Mouse (Mus musculus) testis, postnatal 14 days (tissue): ENCODE results near the gene Cxcl2.

Source experiments
- DNase-seq: peaks from one replicate; pipeline ENCODE4 v3.0.0; 2021; ENCODE audit warnings: low spot score

Cxcl2 gene

DNA sequence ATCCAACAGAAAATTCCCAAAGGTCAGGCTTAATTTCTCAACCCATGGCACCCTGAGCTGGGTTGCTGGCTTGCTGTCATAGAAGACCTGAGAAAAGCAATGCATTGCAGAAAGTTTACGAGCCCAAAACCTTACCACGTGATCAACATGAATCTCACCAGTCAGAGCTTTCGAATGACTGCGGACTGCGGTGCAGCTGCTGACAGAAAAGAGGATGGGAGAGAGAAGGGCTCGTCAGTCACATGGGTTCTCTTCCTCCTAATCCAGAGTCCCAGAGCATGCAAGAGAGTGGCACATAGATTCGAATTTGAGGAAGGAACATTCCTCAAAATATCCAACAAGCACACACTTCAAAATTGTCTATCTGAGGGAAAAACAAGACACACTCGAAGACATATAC, 9.4 kb upstream of the Cxcl2 start:
- DNase-seq: no peak

DNA sequence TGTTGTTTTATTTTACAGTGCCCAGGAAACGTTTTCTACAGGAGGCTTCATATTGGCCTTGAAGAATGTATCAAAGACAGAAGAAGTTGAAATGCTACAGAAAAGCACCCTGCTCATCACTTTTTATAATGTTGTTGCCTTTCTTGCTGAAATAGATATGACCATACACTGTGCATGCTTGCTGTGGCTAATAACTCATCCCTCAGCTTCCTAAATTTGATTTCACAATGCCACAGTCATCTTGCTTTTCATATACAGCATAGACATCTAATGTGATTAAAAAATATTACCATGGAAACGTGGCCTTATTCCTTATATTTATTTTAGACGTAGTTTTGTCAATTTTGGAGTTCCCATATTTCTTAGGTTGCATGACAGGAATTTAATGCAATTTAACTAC, 6.2 kb upstream of the Cxcl2 start:
- DNase-seq: no peak

DNA sequence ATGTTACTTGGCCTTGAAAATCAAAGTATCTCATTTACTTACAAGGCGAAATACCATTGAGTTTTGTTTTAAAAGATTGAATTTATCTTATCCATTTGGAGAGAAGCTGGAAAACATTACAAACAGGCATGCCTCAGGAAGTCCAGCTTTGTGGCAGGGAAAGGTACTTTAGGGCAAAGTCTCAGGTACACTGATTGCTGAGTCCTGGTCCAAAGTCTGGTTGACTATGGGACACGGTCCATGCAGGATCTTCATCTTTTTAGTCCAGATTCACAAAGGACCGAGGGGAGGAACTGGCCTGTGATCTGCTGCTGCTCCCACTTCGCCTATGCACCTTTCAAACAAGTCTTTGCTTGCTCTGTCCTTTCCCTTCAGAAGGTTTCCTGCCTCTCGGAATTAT, 4.4 kb upstream of the Cxcl2 start:
- DNase-seq: no peak

DNA sequence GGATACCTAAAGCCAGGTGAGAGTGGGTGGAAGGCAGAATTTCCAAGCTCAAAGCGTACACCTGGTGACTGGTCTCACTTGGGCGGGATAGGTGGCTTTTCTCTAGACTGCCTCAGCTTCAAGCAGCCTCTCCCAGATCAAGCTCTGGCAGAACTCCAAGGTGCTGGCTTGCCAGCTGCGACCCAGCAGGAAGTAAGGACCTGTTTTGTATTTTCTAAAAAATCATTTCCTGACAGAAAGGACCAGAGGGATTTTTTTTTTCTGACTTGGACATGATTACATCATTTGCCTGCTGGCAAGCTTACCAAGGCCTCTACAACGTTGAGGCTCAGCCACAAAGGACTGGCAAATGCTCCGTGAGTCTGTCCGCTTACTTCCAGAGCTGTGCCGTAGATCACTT, 3.5 kb upstream of the Cxcl2 start:
- DNase-seq: peak; percentile 35

DNA sequence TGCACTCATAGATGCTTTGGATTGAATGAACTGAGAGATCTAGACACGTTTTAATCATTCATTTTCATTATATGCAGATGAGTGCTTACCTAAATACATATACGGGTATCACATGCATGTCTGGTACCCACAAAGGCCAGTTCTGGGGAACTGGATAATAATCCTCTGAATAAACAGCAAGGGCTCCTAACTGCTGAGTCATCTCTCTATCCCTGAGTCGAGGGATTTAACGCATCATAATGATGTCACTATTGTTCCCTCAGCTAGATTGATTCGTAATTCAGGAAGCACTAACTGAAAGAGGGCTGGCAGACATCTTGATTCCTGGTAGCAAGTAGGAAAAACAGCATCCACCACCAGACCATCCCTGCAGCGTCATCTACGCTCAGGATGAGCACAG, 3.0 kb upstream of the Cxcl2 start:
- DNase-seq: no peak

DNA sequence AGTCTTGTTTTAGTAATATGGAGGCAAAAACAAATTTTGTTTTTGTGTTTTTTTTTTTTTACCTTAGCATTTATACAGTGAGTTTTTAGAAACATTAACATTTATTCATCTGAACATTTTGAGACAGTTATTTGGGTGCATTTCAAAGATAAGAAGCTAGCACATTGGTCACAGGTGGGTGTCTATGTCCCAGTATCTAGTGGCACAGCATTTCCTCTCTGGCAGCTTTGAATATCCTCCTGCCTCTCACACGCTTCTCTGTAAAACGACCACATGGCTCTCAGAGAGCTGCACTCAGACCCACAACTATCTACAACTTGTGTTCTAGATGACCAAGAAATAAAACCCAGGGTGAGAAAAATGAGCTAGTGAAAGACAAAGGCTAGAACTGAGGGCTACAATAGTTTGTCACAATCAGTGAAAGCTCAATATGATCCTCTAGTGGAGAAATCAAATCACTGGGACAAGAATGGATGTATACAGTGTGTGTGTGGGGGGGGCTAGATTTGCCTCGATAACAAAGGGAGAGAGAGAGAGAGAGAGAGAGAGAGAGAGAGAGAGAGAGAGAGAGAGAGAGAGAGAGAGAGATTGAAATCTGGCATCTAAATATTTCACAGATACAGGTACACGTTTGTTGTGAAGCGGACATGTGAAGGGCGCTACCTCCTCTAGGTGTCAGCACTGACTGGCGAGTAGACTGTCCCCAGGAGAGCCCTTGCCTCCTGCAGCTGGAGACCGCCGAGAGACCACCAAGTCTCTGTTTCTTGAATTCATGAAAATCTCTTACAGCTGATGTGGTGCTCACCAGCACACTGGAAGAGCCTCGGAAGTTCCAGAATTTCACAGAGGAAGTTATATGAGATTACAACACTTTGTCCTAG, 1.1 kb upstream of the Cxcl2 start:
- no peak for DNase-seq

DNA sequence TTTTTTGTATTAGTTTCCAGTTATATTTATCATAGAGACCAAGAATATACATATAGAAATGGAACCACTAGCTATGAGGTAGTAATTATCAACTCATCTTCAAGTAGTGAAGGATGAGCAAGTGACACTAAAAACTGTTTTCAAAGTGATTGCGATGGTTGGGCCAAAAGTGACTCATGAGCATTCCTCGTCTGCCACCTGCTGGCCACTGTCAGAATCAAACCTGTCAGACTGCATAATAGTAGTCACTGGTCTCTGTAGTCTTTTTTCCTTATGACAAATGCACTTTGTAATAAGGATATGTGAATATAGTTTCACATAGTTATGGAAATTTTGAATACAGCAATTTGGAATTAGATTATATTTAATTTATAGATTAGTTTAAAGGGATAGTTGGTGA, 5.3 kb downstream of the Cxcl2 start:
- DNase-seq: no peak

DNA sequence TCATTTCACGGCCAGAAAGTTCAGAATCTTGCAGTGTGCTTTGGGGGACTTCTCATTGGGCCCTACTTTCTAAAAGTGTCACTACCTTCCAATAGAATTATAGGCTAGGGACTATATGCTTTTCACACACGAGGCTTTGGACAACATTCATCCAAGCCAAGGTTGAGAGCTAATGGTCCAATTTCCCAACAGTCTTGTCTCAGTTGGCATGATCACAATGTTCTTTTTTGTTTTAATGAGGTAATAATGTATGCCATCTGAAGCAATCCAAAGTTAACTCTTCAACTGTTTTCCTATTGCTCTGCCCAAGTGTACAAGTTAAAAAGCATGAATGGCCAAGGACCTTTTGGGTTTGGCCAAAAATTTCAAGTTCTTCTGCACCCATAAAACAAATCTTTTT, 15.8 kb downstream of the Cxcl2 start:
- DNase-seq: no peak

DNA sequence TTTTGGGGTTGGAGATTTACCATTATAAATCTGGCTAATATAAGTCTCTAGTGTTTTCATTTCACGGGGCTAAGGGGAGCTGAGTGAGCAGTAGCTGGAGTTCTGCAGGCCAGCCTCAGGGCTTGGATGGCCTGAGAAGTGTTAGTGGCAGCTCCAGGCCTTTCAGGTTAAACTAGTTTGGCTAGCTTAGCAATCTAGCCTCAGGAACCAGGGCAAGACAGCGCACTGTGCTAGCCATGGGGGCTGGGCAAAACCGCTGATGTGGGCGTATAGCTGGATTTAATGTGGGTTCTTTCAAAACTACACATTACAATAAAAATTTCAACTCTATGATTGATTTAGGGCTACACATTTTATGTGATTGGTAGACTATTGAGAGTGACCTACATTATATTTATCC, 19.3 kb downstream of the Cxcl2 start:
- no peak for DNase-seq

DNA sequence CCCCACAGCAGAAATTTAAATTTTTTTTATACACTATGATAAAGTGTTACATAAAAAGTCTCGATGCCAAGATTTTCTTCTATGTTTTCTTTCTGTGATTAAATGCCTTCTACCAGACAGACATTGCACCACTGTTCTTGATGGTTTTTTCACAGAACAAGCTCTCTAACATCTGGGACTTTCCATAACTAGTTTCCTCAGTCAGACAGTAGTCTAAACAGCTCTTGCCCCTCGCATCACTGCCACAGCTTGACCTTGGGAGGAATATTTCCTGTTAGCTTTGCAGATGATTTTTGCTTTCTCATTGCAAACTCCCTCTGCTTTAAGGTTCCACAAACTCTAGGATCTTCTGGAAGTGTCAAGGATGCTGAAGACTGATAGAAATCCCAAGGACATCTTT, 26.9 kb downstream of the Cxcl2 start:
- no peak for DNase-seq

DNA sequence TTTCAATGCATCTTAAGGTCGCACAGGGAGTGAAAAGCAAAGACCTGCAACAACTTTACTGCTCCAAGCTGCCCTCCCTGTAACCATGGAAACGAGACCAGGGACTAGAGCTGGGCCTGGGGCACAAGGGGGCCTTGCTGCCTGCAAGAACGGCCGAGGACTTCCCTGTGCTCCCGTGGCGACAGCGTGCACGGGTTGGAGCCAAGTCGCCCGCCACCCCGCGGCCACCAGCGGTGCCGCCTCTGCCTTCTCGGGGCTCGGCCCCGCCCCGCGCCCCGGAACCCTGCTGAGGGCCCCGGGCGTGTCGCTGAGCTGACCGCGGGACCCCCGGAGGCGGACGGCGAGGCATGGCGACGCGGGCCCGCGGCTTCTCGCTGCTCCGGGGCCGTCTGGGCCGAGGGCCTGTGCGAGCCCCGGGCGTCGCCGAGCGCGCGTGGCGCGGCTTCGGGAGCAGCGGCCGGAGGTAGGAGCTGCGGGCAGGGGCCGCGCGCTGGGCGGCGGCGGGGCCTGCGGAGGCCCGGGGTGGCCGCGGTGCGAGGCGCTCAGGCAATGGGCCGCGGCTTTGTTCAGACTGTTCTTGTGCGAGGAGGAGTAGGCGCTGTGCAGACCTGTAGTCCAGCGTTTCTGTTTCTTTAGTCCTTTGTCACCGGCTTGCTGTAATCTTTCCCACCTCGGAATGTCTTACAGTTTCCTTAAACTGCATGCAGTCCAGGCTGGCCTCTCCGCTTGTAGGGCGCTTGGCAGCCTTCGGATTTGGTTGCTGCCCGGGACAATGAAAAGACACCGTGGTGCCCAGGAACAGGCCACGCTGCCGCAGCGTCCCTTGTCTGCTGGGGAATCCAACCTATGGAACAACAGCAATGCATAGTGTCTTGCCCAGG, 27.5 kb downstream of the Cxcl2 start, which contains the start of gene Mthfd2l:
Mthfd2l (plus strand) TSS at position 147 of the 881 bp plus-strand sequence.
- peak; percentile 78 for DNase-seq

DNA sequence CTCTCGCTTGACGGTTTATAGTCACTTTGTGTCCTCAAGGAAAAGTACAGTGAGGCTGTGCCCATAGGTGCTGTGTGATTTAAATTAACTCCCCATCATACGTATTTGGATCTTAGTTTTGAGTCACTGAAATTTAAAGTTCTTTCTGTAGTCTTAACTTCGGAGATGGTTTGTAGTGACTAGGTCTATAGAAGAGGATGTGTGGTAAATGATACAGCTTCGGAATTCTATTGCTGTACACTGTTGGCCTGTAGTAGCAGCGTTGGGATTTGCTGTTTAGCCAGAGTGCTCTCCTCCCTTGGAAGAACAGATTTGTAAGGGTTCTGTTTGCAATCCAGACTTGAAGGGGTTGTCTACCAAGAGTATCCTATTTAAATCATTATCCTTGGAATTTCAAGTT, 28.2 kb downstream of the Cxcl2 start:
- no peak for DNase-seq

DNA sequence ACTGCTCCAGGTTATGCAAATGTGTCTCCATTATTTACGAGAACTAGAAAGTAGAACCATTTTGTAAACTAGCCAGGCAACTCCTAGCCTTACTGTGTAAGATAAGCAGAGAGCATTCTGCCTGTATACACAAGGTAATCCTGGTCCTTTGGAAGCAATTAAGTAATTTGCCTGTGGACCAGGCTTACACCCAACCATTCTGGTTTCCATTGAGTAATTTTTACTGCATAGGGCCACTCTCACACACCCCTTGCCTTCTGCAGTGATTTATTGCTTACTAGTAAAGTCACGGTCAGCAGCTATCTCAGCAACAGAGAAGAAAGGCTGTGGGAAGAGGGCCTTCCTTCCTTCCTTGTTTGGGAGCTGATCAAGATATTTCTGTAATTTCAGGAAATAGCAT, 33.0 kb downstream of the Cxcl2 start:
- DNase-seq: no peak

DNA sequence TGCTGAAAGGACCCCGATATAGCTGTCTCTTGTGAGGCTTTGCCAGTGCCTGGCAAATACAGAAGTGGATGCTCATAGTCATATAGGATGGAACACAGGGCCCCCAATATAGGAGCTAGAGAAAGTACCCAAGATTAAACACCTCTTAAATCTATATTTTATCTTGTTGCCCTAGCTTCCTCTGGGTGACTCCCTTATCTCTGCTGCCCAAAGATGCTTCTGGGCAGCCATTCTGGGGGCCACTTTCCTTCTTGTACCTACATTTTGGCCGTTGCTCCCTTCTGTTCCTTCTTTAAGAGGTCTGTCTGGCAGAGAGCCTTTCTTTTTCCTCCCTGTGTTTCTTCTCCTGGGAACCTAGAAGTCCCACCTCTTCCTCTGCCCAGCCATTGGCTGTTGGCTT, 41.8 kb downstream of the Cxcl2 start:
- DNase-seq: no peak

DNA sequence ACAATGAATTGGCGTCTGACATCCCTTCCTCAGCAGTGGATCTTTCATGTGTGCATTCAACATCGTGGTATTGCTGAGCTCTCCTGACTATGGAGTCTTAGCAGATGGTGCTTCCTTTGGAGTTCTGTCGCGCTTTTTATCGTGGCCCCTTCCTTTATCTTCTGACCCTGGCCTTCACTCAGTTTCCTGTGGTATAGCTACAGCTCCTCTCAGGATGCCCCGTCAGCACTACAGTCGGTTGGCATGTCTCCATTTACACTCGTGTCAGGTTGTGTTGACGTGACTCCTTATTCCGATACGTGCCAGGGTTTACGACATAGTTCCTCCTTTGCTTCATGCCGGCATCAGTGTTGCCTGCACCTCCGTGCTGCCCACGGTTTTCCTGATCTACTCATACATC, 45.8 kb downstream of the Cxcl2 start:
- DNase-seq: no peak

DNA sequence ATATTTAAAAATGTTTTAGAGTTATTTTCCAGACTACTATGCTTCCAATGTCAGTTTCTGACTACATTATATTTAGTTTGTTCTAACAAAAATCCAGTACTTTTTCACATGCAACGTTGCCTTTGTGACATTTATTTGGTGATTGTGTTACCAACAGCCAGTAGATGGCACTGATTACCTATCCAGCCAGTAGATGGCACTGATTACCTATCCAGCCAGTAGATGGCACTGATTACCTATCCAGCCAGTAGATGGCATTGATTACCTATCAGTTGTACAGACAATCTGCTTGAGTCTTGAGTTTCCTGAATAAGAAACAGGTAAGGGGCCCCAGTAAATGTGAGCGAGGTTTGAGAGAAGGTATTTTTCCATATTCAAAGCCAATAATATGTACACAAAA, 47.8 kb downstream of the Cxcl2 start:
- DNase-seq: no peak

DNA sequence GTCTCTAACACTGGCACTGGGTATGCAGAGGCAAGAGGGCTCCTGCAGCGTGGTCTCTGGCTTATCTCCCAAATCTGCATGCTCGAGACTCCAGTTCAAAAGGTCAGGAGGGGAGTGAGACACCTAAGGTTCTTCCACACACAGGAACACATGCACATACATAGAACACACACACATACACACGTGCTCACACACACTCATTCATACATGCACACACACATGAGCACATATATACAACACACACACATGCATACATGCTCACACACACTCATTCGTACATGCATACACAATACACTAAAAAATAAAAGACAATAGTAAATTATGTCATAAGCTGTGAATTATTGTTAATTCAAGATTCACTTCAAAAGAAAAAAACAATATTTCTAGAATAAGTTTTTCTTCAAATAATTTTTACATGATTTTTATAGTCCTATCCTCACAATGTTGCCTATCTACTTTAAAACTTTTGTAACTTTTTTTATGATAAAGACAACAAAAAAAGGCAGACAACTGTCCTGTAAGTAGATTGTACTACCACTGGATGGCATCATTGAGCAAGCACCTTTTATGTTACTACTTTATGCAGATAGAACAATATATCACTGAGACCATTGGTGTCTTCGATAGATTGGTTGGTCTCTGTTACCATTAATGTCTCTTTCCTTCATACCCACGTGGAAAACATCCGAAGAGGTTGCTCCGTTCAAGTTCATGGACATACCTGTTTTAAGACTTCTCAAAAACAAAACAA, 49.2 kb downstream of the Cxcl2 start:
- no peak for DNase-seq
